Mouse (Mus musculus) C2C12 (cell line): ENCODE data around the gene Foxn3. TPM values are rescaled to one million over a fixed set of nuclear protein-coding genes. Genes with fewer than 3 reads are reported as not detected.

ENCODE experiments used
- H3K27me3 ChIP-seq: one replicate; pipeline ENCODE4 v1.6.1; 2011; ENCODE audit not compliant: control insufficient read depth, insufficient read depth, insufficient read length
- H3K36me3 ChIP-seq: one replicate; pipeline ENCODE4 v1.6.1; 2011; ENCODE audit not compliant: control insufficient read depth, insufficient read depth
- H3K4me3 ChIP-seq: one replicate; pipeline ENCODE4 v1.5.1; 2011; ENCODE audit warnings: mild to moderate bottlenecking, control low read depth; ENCODE audit not compliant: poor library complexity, insufficient read depth, severe bottlenecking
- H3K79me2 ChIP-seq: one replicate; pipeline ENCODE4 v1.6.1; 2011; ENCODE audit not compliant: control insufficient read depth, insufficient read depth
- H3K79me3 ChIP-seq: one replicate; pipeline ENCODE4 v1.6.1; 2011; ENCODE audit warnings: low read depth, control low read depth
- H3ac ChIP-seq: one replicate; pipeline ENCODE3; 2011; ENCODE audit warnings: low read depth; ENCODE audit not compliant: control insufficient read depth, insufficient read length
- CEBPB ChIP-seq: IDR thresholded peaks from one replicate; pipeline ENCODE4 v1.6.1; 2011; ENCODE audit warnings: low read depth, mild to moderate bottlenecking, control low read depth, moderate library complexity
- CTCF ChIP-seq: IDR thresholded peaks from one replicate; pipeline ENCODE4 v1.5.1; 2011; ENCODE audit not compliant: control insufficient read depth, insufficient read depth, insufficient read length
- FOSL1 ChIP-seq: IDR thresholded peaks from one replicate; pipeline ENCODE4 v1.8.0; 2011; ENCODE audit warnings: mild to moderate bottlenecking, low read length; ENCODE audit not compliant: poor library complexity, insufficient read depth, severe bottlenecking
- MAX ChIP-seq: IDR thresholded peaks from one replicate; pipeline ENCODE4 v1.6.1; 2011; ENCODE audit warnings: mild to moderate bottlenecking, control low read depth
- MYOD1 ChIP-seq: IDR thresholded peaks from one replicate; pipeline ENCODE4 v1.6.1; 2011; ENCODE audit warnings: low read depth; ENCODE audit not compliant: control insufficient read depth, insufficient read length
- MYOG ChIP-seq: IDR thresholded peaks from one replicate; pipeline ENCODE4 v1.6.1; 2011; ENCODE audit not compliant: control insufficient read depth, insufficient read length; ENCODE audit errors: extremely low read depth
- USF1 ChIP-seq: IDR thresholded peaks from one replicate; pipeline ENCODE4 v1.6.1; 2011; ENCODE audit warnings: low read depth, mild to moderate bottlenecking, control low read depth, moderate library complexity
- polyA plus RNA-seq: library from polyadenylated mRNA; unstranded; fragments of >200 nt; fragmentation: generic; extraction: Trizol; gene quantifications from one replicate; pipeline ENCODE4 v1.2.1, GENCODE M21; 2012; ENCODE audit warnings: missing spikeins

The Foxn3 gene
- polyA plus RNA-seq, 1 experiment: 4.2 TPM

GRCm38 (mm10) chr12:99208251-99208650 is 355.1 kb downstream of the Foxn3 start:
- H3K79me3 ChIP-seq: no peaks in the 10 kb centered on the region
- H3K79me2 ChIP-seq: no peaks in the 10 kb centered on the region
- TF ChIP-seq MAX: no peak
- TF ChIP-seq CTCF: no peak
- TF ChIP-seq MYOG: no peak
- no peak for TF ChIP-seq FOSL1
- no peak for TF ChIP-seq USF1
- no peak for TF ChIP-seq MYOD1
- TF ChIP-seq CEBPB: no peak
- H3K4me3 ChIP-seq: no peak overlapping the region
- no peak overlapping the region for H3ac ChIP-seq
- H3K27me3 ChIP-seq: no peaks in the 10 kb centered on the region
- no peaks in the 10 kb centered on the region for H3K36me3 ChIP-seq

DNA sequence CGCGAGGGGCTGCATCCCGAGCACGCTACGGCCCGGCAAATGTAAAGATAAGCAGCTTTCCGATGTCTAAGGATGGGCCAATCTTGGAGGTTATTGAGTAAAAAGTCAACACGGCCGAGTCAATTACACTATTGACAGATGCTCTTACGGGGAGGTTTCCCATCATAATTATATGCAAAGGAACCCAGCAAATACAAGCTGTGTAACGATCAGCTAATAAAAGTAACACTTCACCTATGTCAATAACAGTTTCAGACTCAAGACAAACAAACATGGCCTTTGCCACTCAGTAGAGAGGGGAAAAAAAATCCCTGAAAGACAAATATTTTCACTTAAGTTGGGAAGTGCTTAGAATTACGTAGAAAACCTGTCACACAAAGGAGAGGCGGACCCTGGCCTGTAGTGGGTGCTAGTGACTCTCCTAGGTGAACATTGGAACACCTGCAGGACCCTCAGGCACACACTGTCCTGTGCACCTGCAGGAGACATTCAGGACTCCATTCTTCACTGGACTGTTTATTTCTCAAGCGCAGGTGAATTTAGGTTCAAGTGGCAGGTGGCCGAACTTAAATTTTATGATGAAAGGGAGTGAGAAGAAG is 356.3 kb downstream of the Foxn3 start:
- TF ChIP-seq CTCF (no peak), MYOD1 (no peak), USF1 (no peak), MYOG (no peak), FOSL1 (no peak), CEBPB (no peak), MAX (no peak)
- Histone ChIP-seq H3K4me3 (no peak overlapping the region), H3ac (no peak overlapping the region)

GRCm38 (mm10) chr12:99205734-99206133 is 357.6 kb downstream of the Foxn3 start:
- H3K79me2 ChIP-seq: no peaks in the 10 kb centered on the region
- H3K4me3 ChIP-seq: no peak overlapping the region
- no peaks in the 10 kb centered on the region for H3K79me3 ChIP-seq
- H3ac ChIP-seq: no peak overlapping the region
- no peaks in the 10 kb centered on the region for H3K36me3 ChIP-seq
- no peaks in the 10 kb centered on the region for H3K27me3 ChIP-seq
- TF ChIP-seq MYOG (no peak), MAX (no peak), USF1 (no peak)

More for the DNA sequence above, 356.3 kb downstream of the Foxn3 start:
- Histone ChIP-seq H3K27me3 (no peaks in the 10 kb centered on the region), H3K79me3 (no peaks in the 10 kb centered on the region), H3K36me3 (no peaks in the 10 kb centered on the region), H3K79me2 (no peaks in the 10 kb centered on the region)

DNA sequence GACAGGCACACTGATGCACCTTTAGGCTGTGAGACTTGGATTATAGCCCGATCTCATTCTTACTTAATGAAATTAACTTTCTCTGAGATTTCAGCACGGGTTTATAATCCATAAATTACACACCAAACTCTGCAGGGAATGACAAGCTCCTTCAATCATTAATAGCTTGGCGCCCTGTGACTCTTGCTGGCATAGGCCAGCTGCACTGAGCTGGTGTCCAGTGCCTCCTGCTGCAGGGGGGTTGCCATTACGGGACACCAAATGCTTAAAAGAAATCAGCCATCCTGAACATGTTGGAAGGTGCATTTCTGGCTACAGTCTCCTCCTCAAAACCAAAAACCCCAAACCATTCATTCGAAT is 364.3 kb downstream of the Foxn3 start:
- Histone ChIP-seq H3K27me3 (no peaks in the 10 kb centered on the region), H3K79me3 (no peaks in the 10 kb centered on the region), H3ac (no peak overlapping the region)

DNA sequence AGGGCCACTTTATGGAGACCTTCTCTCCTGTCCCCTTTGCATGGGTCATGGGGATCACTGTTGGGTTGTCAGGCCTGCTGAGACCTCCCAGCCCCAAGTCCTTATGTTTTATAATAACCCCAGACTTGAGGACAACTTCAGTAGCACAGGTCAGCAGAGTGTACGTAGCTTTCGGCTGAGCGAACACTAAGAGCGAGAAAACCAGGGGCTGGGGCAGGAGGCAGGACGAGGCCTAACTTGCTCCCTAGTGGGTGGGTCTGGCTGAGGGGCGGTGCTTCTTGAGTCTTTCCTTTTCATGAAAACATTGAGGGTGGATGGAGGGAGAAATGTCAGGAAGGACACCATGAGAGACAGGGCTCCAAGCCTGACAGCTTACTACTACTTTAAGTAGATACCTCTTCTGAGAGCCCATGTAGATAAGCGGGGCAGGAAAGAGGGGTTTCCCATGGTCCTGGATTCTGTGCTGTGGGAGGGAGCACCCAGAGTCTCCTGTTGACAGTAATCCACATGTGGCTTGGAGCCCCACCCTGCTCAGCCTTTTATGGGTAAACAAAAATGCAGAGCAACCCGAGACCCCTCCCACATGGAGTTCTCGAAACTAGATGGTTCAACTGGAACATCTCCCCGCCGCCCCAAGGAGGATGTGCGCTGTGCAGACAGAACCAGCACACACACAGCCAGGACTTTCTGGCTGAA is 364.8 kb downstream of the Foxn3 start:
- Histone ChIP-seq H3K4me3 (no peak overlapping the region), H3K79me3 (no peaks in the 10 kb centered on the region), H3K36me3 (no peaks in the 10 kb centered on the region), H3K27me3 (no peaks in the 10 kb centered on the region), H3ac (no peak overlapping the region), H3K79me2 (no peaks in the 10 kb centered on the region)
- no peak for TF ChIP-seq CTCF
- TF ChIP-seq CEBPB: no peak
- TF ChIP-seq MYOG: no peak
- TF ChIP-seq USF1: no peak
- no peak for TF ChIP-seq MAX
- no peak for TF ChIP-seq FOSL1

More for the DNA sequence above, 364.3 kb downstream of the Foxn3 start:
- no peak overlapping the region for H3K4me3 ChIP-seq
- no peak for TF ChIP-seq USF1
- no peak for TF ChIP-seq FOSL1
- TF ChIP-seq CTCF: no peak
- no peak for TF ChIP-seq MAX
- TF ChIP-seq MYOD1: no peak
- TF ChIP-seq CEBPB: no peak
- TF ChIP-seq MYOG: no peak
- no peaks in the 10 kb centered on the region for H3K79me2 ChIP-seq
- no peaks in the 10 kb centered on the region for H3K36me3 ChIP-seq

- H3K4me3 ChIP-seq: no peak overlapping the region
- no peak overlapping the region for H3ac ChIP-seq
- H3K79me3 ChIP-seq: no peaks in the 10 kb centered on the region
- H3K36me3 ChIP-seq: no peaks in the 10 kb centered on the region
- H3K27me3 ChIP-seq: no peaks in the 10 kb centered on the region
- TF ChIP-seq MYOG (no peak), MAX (no peak), FOSL1 (no peak), CTCF (no peak), MYOD1 (no peak), CEBPB (no peak), USF1 (no peak)
- no peaks in the 10 kb centered on the region for H3K79me2 ChIP-seq
These were observed 366.4 kb downstream of the Foxn3 start for GRCm38 (mm10) chr12:99197031-99197430.
